Mouse (Mus musculus): ENCODE measurements at regions not wholly inside any gene's neighbourhood (a gene's known extent, or its start where the extent isn't known, plus 50 kb on each side); places are given as distances from the start of the nearest gene placed in this dataset.
"Not testable (repeated sequence)": the region's sequence is repeated elsewhere in the genome, so short reads cannot be mapped to it uniquely, and the experiment has no call there.

DNA sequence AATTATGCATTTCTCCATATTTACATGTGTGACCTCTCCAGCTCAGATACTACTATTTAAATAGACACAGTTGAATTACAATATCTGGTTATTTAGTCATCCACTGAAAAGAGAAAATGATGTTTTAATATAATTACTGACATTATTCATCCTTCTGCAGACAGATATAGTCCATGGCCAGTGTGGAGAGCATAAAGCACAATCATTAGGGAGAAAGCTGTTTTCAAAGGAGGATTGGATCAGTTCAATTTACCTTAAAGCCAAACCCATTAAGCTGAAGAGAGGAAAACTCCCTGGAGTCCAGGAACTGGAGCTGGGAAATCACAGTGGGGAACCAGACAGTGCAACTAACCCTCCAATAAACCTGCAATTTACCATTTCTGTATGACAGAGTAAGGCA is 339.8 kb upstream of the Rgs17 start:
- ATAC-seq (replicated peaks; ENCODE audit: low FRiP score, low TSS enrichment, poor library complexity, severe bottlenecking) = no peak

DNA sequence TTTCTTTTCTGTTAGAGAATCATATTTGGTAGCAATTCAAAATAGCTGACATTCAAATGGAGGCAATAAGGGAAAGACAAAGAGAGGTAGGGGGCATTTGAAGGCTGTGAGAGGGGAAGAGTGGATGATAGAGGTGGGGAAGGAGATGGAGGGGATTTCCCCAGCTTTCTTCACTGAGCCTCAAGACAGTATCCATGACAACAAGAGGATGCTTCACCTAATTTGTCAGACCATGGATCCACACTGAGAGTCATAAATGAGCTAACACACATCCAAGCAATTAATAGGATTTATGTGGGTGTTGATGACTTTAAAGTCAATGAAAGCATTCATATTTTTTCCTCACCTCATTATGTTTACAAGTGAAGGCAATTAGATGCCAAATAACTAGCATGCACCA is 343.5 kb upstream of the Rgs17 start:
- no peak for ATAC-seq (replicated peaks; ENCODE audit: low FRiP score, low TSS enrichment, poor library complexity, severe bottlenecking)

DNA sequence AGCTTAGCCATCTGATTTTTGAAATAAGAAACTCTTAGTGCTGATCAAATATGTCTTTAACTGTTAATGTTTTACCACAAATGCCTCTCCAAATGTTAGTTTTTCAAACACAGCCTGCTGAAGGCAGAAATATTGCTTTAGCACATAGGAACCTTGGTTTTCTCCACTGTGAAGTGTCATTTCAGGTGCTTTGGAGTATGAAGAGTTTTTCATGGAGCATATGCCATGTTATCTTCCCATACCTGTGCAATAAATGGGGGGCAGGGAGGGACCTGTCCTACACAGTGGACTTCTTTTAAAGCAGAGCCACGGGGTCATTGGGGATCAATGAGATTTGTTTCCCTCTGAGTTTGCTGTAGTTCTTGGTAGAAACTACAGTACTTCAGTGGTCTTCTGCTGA is 369.2 kb upstream of the Rgs17 start:
- no peak for ATAC-seq (replicated peaks; ENCODE audit: low FRiP score, low TSS enrichment, poor library complexity, severe bottlenecking)

DNA sequence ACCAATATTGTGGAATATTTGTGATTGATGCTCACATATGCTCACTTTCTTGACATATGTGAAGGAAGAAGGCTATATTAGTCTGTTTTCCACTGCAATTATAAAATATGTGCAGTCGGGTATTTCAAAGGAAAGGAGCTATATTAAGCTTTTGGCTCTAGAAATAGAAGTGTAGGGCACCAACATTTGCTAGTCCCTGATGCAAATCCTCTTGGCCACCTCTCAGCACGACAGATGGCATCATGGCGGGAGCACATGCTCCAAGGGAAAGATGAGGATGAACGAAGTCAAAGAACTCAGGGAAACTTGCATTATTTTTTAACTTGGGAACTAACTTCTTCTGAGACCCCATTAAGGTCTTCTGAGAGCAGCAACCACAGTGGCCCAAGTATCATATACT is 374.4 kb upstream of the Rgs17 start:
- ATAC-seq (replicated peaks; ENCODE audit: low FRiP score, low TSS enrichment, poor library complexity, severe bottlenecking) = no peak

DNA sequence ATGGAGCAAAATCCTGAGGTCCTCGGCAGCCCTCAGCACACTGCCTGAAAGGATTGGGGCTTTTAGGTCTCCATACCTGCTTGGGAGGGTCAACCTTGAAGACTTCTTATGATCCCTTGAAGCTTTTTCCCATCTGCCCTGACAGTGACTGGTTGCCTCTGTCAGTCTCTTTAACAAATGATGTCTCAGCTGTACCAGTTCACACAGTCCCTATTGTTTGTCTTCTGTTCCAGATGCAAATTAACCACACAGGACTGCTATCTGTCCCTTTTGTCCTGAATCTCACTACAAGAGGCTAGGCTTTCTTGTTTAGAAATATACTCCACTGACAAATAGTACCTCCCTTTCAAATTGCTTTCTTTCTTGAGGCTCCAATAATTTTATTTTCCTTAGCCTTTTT is 375.6 kb upstream of the Rgs17 start:
- ATAC-seq (replicated peaks; ENCODE audit: low FRiP score, low TSS enrichment, poor library complexity, severe bottlenecking) = no peak

DNA sequence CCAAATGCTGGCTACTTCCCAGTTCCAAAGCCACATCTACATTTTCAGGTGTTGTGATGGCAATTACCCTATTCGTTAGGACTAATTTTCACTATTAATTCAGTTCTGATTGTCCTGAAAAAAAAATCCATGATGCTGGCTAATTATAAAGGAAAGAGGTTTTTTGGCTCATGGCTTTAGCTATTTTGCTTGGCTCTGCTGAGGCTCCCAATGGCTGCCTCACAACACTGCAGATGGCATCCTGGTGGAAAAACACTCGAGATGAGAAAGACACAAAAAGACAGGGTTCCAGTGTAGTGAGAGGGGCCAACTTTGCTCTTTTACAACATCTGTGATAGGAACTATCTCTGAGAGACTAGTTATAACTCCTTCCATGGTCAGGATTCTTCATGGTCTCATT is 376.5 kb upstream of the Rgs17 start:
- no peak for ATAC-seq (replicated peaks; ENCODE audit: low FRiP score, low TSS enrichment, poor library complexity, severe bottlenecking)

DNA sequence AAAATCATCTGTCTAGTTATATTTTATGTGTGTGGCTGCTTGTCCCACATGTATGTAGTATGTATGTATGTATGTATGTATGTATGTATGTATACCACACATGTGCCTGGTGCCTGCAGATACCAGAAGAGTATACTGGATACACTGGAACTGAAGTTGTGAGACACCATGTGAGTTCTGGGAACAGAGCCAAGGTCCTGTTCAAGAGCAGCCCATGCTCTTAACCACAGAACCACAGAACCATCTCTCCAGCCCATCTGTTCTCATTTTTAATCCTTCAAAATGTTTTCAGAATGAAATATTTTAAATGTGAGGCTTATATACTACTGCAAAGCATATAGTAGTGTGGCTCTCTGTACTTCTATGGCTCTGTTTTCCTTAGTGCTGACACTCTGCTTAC is 379.3 kb upstream of the Rgs17 start:
- ATAC-seq (replicated peaks; ENCODE audit: low FRiP score, low TSS enrichment, poor library complexity, severe bottlenecking) = peak; percentile 81

DNA sequence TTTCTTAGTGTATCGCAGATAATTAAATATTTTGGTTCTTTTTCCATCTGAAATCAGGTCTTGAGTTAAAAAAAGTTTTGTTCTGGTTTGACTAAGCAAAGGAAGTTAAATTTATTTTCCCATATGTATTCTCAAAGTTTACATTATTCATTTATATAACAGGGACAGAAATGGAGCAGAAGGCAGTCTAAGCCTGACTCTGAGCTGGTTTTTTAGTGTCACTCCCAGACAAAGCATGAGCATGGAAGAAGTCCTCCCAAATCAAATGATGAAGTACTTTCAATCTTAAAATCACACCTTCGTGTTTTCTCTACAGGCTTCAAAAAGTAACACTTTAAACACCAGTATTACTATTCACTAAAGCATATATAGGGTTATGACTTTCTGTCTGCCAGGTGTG is 387.2 kb upstream of the Rgs17 start:
- ATAC-seq (replicated peaks; ENCODE audit: low FRiP score, low TSS enrichment, poor library complexity, severe bottlenecking) = no peak

DNA sequence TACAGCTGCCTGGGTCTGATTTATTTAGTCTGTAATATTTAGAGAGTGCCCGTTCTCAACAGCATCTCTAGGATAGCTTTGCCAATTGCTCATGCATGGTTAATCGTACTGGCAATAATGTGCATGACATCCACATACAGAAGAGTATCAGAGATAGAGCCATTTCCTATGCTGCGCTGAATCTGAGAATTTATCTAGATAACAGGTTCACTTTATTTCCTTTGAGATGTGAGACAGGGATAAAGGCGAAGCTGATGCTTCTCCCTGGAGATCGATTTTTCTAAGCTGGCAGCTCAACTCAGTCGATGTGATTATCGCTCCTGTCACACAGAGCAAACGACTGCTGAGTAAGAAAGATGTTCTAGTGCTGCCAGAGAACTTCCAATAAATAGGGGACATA is 416.7 kb upstream of the Oprm1 start:
- no peak for ATAC-seq (replicated peaks; ENCODE audit: low FRiP score, low TSS enrichment, poor library complexity, severe bottlenecking)

DNA sequence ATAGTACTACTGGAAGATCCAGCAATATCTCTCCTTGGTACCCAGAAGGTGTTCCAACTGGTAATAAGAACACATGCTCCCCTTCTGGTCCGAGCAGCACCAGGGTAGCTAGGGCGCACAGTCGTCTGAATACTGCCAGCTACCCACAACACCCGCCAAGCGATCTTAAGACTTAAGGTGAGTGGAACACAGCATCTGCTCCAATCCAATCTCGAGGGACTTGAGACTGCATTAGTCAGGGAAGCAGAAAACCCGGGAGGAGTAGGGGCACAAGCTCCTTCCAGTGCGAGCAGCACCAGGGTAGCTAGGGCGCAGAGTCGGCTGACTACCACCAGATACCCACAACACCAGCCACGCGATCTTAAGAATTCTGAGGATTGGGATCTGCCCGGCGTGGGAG is 409.1 kb upstream of the Oprm1 start:
- ATAC-seq (replicated peaks; ENCODE audit: low FRiP score, low TSS enrichment, poor library complexity, severe bottlenecking) = not testable (repeated sequence)

DNA sequence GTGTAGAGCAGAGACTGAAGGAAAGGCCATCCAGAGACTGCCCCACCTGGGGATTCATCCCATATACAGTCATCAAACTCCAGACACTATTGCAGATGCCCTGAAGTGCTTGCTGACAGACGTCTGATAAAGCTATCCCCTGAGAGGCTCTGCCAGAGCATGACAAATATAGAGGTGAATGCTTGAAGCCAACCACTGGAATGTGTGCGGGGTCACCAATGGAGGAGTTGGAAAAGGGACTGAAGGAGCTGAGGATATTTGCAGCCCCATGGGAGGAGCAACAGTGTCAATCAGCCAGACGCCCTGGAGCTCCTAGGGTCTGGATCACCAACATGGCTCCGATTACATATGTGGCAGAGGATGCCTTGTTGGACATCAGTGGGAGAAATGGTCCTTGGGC is 392.1 kb upstream of the Oprm1 start:
- no peak for ATAC-seq (replicated peaks; ENCODE audit: low FRiP score, low TSS enrichment, poor library complexity, severe bottlenecking)

DNA sequence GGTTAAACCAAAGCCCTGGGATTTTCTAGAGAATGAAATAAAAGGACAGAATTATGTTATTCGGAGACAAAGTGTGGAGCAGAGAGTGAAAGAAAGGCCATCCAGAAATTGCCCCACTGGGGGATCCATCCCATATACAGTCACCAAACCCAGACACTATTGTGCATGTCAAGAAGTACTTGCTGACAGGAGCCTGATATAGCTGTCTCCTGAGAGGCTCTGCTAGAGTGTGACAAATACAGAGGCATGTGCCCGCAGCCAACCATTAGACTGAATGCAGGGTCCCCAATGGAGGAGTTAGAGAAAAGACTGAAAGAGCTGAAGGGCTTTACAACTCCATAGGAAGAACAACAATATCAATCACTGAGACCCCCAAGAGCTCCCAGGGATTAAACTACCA is 386.6 kb upstream of the Oprm1 start:
- ATAC-seq (replicated peaks; ENCODE audit: low FRiP score, low TSS enrichment, poor library complexity, severe bottlenecking) = no peak

DNA sequence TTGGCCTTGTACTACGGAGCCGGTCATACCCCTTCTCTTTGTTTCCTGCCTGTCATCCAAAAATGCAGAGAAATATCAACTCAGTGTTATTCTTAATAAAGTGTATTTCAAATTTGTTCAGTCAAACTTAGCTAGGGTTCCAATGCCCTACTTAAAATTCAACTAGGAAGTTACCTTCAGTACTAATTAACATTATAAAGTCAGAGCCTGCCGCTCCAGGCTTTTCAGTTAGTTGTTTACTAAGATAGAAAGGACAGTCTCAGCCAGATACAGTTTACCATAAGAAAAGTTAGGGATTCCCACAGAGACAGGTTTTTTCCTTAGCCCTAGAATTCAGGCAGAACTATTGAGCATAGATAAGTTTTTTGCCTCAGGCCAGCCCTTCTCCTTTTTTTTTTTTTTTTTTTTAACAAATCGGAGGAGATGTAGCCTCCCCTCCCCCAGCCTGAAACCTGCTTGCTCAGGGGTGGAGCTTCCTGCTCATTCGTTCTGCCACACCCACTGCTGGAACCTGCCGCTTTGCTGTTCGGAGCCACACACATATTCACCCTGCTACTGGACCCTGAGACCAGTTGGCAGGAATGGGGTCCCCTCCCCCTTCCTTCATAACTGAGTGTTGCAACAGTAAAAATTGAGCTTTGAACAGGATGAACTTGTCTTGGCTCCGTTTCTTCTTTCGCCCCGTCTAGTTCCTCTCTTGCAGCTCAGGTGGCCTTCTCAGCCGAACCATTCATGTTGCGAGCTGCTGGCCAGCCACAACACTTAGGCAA is 340.8 kb upstream of the Oprm1 start:
- not testable (repeated sequence) for ATAC-seq (replicated peaks; ENCODE audit: low FRiP score, low TSS enrichment, poor library complexity, severe bottlenecking)

DNA sequence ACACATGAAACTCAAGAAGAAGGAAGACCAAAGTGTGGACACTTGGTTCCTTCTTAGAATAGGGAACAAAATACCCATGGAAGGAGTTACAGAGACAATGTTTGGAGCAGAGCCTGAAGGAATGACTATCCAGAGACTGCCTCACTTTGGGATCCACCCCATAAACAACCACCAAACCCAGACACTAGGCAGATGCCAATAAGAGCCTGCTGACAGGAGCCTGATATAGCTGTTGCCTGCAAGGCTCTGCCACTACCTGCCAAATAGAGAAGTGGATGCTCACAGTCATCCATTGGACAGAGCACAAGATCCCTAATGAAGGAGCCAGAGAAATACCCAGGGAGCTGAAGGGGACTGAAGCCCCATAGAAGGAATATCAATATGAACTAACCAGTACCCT is 340.1 kb upstream of the Oprm1 start:
- ATAC-seq (replicated peaks; ENCODE audit: low FRiP score, low TSS enrichment, poor library complexity, severe bottlenecking) = not testable (repeated sequence)

DNA sequence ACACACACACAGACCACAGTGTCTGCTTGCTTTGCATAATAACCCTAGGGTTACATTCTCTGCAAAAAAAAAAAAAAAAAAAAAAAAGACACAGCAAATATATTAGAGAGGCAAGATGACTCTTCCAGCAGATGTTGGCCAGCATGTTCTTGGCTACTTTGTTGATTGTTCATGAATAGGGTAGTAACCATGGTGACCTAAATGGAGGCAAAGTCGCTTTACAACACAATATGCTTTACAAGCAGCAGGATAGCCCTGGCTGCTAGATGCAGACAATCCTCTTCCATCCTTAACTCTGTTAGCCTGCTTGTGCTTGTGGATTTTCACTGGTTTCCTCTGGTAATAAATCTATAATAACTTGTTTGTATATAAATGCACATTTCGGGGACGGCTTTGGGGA is 292.5 kb upstream of the Oprm1 start:
- ATAC-seq (replicated peaks; ENCODE audit: low FRiP score, low TSS enrichment, poor library complexity, severe bottlenecking) = no peak

DNA sequence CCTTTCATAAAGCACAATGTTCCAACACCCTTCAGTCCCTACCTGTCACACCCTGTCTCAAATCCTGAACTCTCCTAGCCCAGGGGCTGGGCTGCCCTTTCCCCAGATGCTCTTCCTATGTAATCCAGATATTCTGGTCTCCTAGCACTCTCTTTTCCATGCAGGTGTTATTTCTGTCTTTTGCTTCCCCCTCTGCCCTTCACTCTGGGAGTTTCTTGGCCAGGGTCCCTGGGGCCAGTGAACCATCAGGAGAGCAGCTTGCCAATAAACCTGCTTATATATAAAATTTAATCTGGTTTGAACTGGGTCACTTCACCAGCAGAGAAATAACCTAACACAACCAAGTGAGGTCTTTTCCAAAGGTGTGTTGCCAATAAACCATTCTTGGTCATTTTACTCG is 278.0 kb upstream of the Oprm1 start:
- ATAC-seq (replicated peaks; ENCODE audit: low FRiP score, low TSS enrichment, poor library complexity, severe bottlenecking) = no peak

DNA sequence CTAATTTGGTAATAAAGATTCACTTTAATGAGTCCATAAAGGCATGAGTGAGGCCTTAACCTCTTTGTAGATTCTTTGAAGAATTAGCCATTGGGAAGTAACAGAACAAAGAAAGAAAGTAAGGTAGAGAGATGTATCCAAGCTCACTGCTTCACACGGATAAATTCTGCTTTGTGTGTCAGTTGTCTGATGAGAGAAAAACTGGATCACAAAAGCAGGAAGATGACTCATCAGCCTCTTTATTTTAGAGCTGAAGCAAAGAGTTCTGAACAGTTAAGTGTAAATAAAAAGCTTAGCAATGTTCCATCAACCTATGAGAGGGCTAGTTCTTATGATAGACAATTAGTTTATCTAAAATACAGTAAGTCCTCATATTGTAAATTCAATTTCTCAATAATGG is 269.7 kb upstream of the Oprm1 start:
- ATAC-seq (replicated peaks; ENCODE audit: low FRiP score, low TSS enrichment, poor library complexity, severe bottlenecking) = no peak

DNA sequence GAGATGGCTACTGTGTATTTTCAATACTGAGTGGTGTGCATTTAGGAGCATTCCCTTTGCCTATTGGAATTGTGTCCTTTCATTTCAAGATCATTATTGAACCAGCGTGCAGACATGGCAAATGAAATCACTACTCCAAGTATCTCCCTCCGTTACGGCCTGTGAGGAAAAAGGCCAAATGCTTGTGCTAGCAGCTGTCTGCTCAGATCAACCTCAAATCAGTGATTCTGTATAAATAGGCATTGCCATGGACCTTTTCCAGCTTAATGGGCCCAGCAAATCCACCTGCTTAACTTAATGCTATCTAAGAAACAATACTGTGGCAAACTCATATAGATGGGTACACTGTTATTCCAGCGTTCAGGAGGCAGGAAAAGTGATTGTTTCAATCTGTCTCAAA is 265.6 kb upstream of the Oprm1 start:
- ATAC-seq (replicated peaks; ENCODE audit: low FRiP score, low TSS enrichment, poor library complexity, severe bottlenecking) = no peak

DNA sequence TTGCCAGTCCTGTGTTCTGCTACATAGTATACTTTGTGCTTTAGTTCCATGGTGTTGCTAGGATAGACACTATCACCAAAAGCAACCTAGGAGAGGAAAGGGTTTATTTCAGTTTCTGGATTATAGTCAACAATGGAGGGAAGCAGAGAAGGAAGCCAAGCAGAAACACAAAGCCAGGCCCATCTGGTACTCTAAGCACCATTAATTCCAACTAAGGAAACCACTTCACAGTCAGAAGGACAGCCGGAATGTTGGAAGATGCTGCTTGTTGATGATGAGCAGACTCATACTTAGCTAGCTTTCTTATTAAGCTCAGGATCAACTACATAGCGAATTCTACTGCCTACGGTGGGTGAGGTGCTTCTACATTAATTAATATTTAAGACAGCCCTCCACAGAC is 263.2 kb upstream of the Oprm1 start:
- ATAC-seq (replicated peaks; ENCODE audit: low FRiP score, low TSS enrichment, poor library complexity, severe bottlenecking) = no peak

DNA sequence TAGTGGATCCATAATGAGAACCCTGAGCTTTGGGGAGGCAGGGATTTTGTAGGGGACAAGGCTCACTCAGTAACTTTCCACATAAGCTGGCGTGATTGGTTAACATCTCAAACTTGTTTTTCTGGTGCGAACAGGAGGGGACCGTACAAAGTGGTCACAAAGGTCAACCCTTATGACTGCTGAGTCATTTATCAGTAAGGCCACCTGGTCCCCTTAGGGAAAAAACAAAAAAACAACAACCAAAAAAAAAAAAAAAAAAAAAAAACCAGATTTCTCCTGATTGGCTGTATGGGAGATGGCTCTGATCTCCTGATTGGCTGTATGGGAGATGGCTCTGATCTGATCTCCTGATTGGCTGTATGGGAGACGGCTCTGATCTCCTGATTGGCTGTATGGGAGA is 244.0 kb upstream of the Oprm1 start:
- no peak for ATAC-seq (replicated peaks; ENCODE audit: low FRiP score, low TSS enrichment, poor library complexity, severe bottlenecking)

DNA sequence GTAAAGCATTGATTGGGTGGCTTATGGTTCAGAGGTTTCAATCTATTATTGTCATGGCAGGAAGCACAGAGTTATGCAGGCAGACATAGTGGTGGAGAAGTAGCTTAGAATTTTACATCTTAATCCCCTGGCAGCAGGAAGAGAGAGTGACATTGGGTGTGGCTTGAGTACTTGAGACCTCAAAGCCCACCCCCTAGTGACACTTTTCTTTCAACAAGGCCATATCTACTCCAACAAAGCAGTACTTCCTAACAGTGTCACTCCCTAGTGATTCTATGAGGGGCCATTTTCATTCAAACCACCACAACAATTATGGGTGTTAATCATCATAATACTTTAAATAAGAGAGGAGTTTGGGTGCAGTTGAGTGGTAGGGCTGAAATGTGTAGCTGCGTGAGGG is 195.8 kb upstream of the Oprm1 start:
- ATAC-seq (replicated peaks; ENCODE audit: low FRiP score, low TSS enrichment, poor library complexity, severe bottlenecking) = no peak

DNA sequence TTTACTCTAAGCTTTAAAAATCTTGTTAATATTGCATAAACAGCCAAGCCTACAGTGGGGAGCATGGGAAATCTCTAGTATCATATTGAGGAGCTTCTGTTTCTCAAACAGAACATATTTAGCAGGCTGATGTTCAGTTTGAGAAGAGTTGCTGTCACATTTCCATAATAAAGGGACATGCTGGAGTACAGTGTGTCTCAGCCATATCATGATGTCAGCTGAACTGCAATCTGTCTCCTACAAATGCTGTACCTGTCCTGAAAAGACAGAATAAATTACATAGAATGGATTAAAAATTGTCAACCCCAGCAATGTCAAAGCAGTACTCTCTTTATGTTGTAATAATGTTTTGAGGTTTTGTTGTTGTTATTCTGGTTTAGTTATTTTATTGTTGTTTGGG is 179.7 kb upstream of the Oprm1 start:
- ATAC-seq (replicated peaks; ENCODE audit: low FRiP score, low TSS enrichment, poor library complexity, severe bottlenecking) = no peak
